Mouse (Mus musculus) cerebellum, adult 2 months (tissue): Measurements from ENCODE around the gene Grb10. TPM values are rescaled to one million over a fixed set of nuclear protein-coding genes. Genes with fewer than 3 reads are reported as not detected.

ENCODE experiments used
- DNase-seq, 2 experiments: peaks; one replicate each; pipeline ENCODE4 v3.0.0; 2021
- H3K27ac ChIP-seq: fragments of 200-500 bp; 2 replicates; pipeline ENCODE4 v1.5.1; 2012; ENCODE audit warnings: low read length, control low read depth, inconsistent platforms; ENCODE audit not compliant: insufficient read depth
- H3K27me3 ChIP-seq: fragments of 200-500 bp; 2 replicates; pipeline ENCODE4 v1.6.1; 2012; ENCODE audit warnings: inconsistent platforms, mild to moderate bottlenecking, low read length, moderate library complexity; ENCODE audit not compliant: control insufficient read depth, insufficient read depth
- H3K4me1 ChIP-seq: fragments of 200-500 bp; 2 replicates; pipeline ENCODE4 v1.6.1; 2011; ENCODE audit warnings: low read length; ENCODE audit not compliant: control insufficient read depth, insufficient read depth
- H3K4me3 ChIP-seq: fragments of 200-500 bp; replicated peaks from 2 replicates; pipeline ENCODE3; 2011; ENCODE audit warnings: mild to moderate bottlenecking, low read depth, low read length, control low read depth; ENCODE audit not compliant: insufficient read depth
- CTCF ChIP-seq: fragments of 200-500 bp; IDR thresholded peaks from 2 replicates; pipeline ENCODE4 v1.5.1; 2011; ENCODE audit warnings: low read depth, mild to moderate bottlenecking, control low read depth, low read length, moderate library complexity, borderline replicate concordance; ENCODE audit not compliant: insufficient read depth
- POLR2A ChIP-seq: fragments of 200-500 bp; IDR thresholded peaks from 2 replicates; pipeline ENCODE4 v1.6.1; 2011; ENCODE audit warnings: low read length, control low read depth, borderline replicate concordance; ENCODE audit not compliant: insufficient read depth
- WGBS: fragments of 180-500 bp; shearing (Covaris S2); methylation state at CpG from one replicate; pipeline ENCODE4 v1.1.7; 2018; 5-methylcytosine and 5-hydroxymethylcytosine counted together
- polyA plus RNA-seq: library from polyadenylated mRNA; depleted of rRNA; stranded (reverse); fragments of >200 nt; gene quantifications from 2 replicates; pipeline ENCODE4 v1.2.3, GENCODE M21; 2012

The Grb10 gene
- polyA plus RNA-seq, 1 experiment, result 35.7 TPM

GRCm38 (mm10) chr11:11998881-11999280, 39.6 kb downstream of the Grb10 start:
- TF ChIP-seq CTCF, result no peak
- TF ChIP-seq POLR2A, result no peak
- WGBS, result 25% methylated on average over 3 of the region's 3 CpGs
- no peak overlapping the region for H3K27ac ChIP-seq
- no peak overlapping the region for H3K4me3 ChIP-seq
- no peaks in the 10 kb centered on the region for H3K27me3 ChIP-seq
- H3K4me1 ChIP-seq, result 0 out of 2 replicates have a peak, but pooled peaks cover 2% of the 10 kb centered on the region
- DNase-seq, result no peak

- no peaks in the 10 kb centered on the region for H3K27me3 ChIP-seq
- TF ChIP-seq POLR2A (no peak), CTCF (no peak)
- H3K4me3 ChIP-seq, result no peak overlapping the region
- WGBS, result 24% methylated on average over 1 of the region's 1 CpGs
- H3K4me1 ChIP-seq, result 0 out of 2 replicates have a peak, but pooled peaks cover 2% of the 10 kb centered on the region
- no peak overlapping the region for H3K27ac ChIP-seq
- DNase-seq, result peak in 1 of 2 experiments; percentile 3
These were observed 41.4 kb downstream of the Grb10 start for GRCm38 (mm10) chr11:11997045-11997444.

- TF ChIP-seq POLR2A, result no peak
- no peak for TF ChIP-seq CTCF
- 0 out of 2 replicates have a peak, but pooled peaks cover 2% of the 10 kb centered on the region for H3K4me1 ChIP-seq
- H3K27ac ChIP-seq, result no peak overlapping the region
- no peak overlapping the region for H3K4me3 ChIP-seq
- H3K27me3 ChIP-seq, result no peaks in the 10 kb centered on the region
- DNase-seq, result no peak
- 95% methylated on average over 1 of the region's 1 CpGs for WGBS
These were observed 43.1 kb downstream of the Grb10 start for GRCm38 (mm10) chr11:11995371-11995770.

DNA sequence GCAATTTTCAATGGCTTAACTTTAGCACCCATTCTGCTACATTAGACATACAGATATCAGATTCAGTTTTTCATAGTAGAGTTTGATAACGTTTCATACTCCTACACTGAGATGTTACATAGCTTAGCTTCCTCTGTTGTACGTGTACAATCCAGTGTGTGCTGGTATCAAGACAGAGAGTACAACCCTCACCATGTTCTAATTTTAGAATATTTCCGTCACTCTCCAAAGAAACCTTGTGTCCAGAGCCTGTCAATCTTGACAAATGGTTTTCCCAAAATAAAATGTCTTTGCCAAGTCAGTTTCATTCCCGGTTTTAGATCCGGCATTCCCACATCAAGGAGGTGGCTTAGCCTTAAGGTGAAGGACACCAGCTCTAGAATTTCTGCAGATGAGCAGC, 44.7 kb downstream of the Grb10 start:
- no peak for DNase-seq
- Histone ChIP-seq H3K27me3 (no peaks in the 10 kb centered on the region), H3K4me3 (no peak overlapping the region), H3K27ac (no peak overlapping the region), H3K4me1 (0 out of 2 replicates have a peak, but pooled peaks cover 2% of the 10 kb centered on the region)
- TF ChIP-seq CTCF, result no peak
- no peak for TF ChIP-seq POLR2A
- 52% methylated on average over 5 of the region's 5 CpGs for WGBS

DNA sequence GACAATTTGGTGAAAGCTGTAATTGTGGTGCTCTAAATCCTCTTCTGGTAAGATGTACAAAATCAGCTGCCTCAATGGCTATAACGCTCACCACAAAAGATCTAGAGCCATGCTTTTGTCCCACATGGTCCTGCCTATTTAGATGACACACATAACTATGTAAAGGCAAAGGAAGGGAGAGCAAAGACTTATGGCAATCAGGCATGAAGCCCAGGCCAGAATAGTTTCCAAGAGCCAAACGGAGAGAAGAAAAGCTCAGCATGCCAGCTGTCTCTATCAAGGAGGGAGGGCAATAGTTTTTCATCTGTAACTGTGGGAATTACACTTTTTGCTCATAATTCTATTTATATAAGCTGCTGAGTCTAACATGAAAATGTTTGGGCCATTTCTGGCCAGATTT, 45.3 kb downstream of the Grb10 start:
- Histone ChIP-seq H3K27me3 (no peaks in the 10 kb centered on the region), H3K4me3 (no peak overlapping the region), H3K4me1 (0 out of 2 replicates have a peak, but pooled peaks cover 2% of the 10 kb centered on the region), H3K27ac (no peak overlapping the region)
- no peak for DNase-seq
- TF ChIP-seq POLR2A (no peak), CTCF (no peak)
- WGBS, result 24% methylated on average over 2 of the region's 2 CpGs

DNA sequence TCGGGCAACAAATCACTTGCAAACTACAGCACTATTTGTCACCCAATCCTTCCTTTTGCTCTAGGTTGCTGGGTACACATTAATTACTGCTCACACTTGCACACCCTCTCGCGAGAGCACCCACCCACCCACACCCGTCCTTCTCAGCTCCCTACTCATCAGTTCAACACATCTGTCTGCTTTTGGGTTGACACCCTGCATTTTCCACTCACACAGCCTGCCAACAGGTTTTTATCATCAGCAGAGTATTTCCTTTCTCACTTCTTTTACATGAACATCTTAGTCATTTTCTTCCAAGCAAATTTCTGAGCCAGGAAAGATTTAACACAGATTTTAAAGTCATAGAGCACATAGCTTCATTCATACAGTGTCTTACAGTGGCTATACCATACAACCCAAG, 48.6 kb downstream of the Grb10 start:
- no peak for DNase-seq
- Histone ChIP-seq H3K4me1 (no peaks in the 10 kb centered on the region; the same call in 1 of the 2 replicates), H3K27me3 (no peaks in the 10 kb centered on the region), H3K27ac (no peak overlapping the region), H3K4me3 (no peak overlapping the region)
- 91% methylated on average over 4 of the region's 4 CpGs for WGBS
- no peak for TF ChIP-seq CTCF
- no peak for TF ChIP-seq POLR2A

GRCm38 (mm10) chr11:11987233-11987632, 51.2 kb downstream of the Grb10 start:
- 43% methylated on average over 3 of the region's 3 CpGs for WGBS
- DNase-seq, result no peak
- no peak overlapping the region for H3K4me3 ChIP-seq
- TF ChIP-seq POLR2A (no peak), CTCF (no peak)
- no peaks in the 10 kb centered on the region for H3K27me3 ChIP-seq
- H3K27ac ChIP-seq, result no peak overlapping the region
- H3K4me1 ChIP-seq, result no peaks in the 10 kb centered on the region; the same call in 1 of the 2 replicates

- DNase-seq, result no peak
- WGBS, result 66% methylated on average over 5 of the region's 5 CpGs
- Histone ChIP-seq H3K4me3 (no peak overlapping the region), H3K27me3 (no peaks in the 10 kb centered on the region), H3K27ac (no peak overlapping the region), H3K4me1 (no peaks in the 10 kb centered on the region)
- TF ChIP-seq CTCF (no peak), POLR2A (no peak)
These were observed 59.8 kb downstream of the Grb10 start for GRCm38 (mm10) chr11:11978611-11979197.
